Mouse (Mus musculus) midbrain, embryonic 11.5 days (tissue): ENCODE measurements around the gene Tuba4a. TPM values are rescaled to one million over a fixed set of nuclear protein-coding genes. Genes with fewer than 3 reads are reported as not detected.
A peak's percentile ranks its signal among the peaks of the same experiment; 100 is the strongest.

Experiments
- ATAC-seq: fragments of 200-750 bp; cut with Nextera tagmentation; 2 replicates; pipeline ENCODE4 v1.8.0; 2017; ENCODE audit warnings: moderate TSS enrichment, moderate library complexity; ENCODE audit not compliant: low FRiP score
- DNase-seq: peaks from one replicate; pipeline ENCODE4 v3.0.0; 2015; ENCODE audit warnings: low spot score; ENCODE audit errors: missing footprints
- H3K27ac ChIP-seq: fragments of 300-500 bp; sonication (generic); 2 replicates; pipeline ENCODE4 v1.5.1; 2014; ENCODE audit warnings: low read depth, low read length
- H3K27me3 ChIP-seq: fragments of 300-500 bp; sonication (generic); 2 replicates; pipeline ENCODE4 v1.6.1; 2014; ENCODE audit warnings: mild to moderate bottlenecking, low read length, moderate library complexity, mixed read lengths; ENCODE audit not compliant: control insufficient read depth, insufficient read depth
- H3K36me3 ChIP-seq: fragments of 300-500 bp; sonication (generic); 2 replicates; pipeline ENCODE4 v1.6.1; 2014; ENCODE audit warnings: mild to moderate bottlenecking, low read length, moderate library complexity, mixed read lengths; ENCODE audit not compliant: control insufficient read depth, insufficient read depth
- H3K4me1 ChIP-seq: fragments of 300-500 bp; sonication (generic); 2 replicates; pipeline ENCODE4 v1.6.1; 2014; ENCODE audit warnings: low read length; ENCODE audit not compliant: control insufficient read depth, insufficient read depth
- H3K4me2 ChIP-seq: fragments of 300-500 bp; sonication (generic); 2 replicates; pipeline ENCODE4 v1.6.1; 2014; ENCODE audit warnings: mild to moderate bottlenecking, moderate library complexity
- H3K4me3 ChIP-seq: fragments of 300-500 bp; sonication (generic); 2 replicates; pipeline ENCODE4 v1.5.1; 2014; ENCODE audit warnings: low read depth, low read length
- H3K9ac ChIP-seq: fragments of 300-500 bp; sonication (generic); 2 replicates; pipeline ENCODE4 v1.6.1; 2014; ENCODE audit warnings: low read length
- H3K9me3 ChIP-seq: fragments of 300-500 bp; sonication (generic); 2 replicates; pipeline ENCODE4 v1.6.1; 2016; ENCODE audit warnings: low read length; ENCODE audit not compliant: control insufficient read depth
- WGBS: fragments of 180-500 bp; shearing (Covaris S2); extraction: QIAGEN DNeasy Blood & Tissue Kit; methylation state at CpG from one replicate; pipeline ENCODE4 v1.1.7; 2014; 5-methylcytosine and 5-hydroxymethylcytosine counted together
- polyA plus RNA-seq: library from polyadenylated mRNA; unstranded; fragments of >200 nt; fragmentation: Nextera tagmentation; extraction: Ambion mirVana; gene quantifications from 2 replicates; pipeline ENCODE4 v1.2.1, GENCODE M21; 2014

Tuba4a gene
- polyA plus RNA-seq, 1 experiment from 2014 or later = 9.6 TPM

GRCm38 (mm10) chr1:75208967-75209678 lies 10.5 kb downstream of the Tuba4a start:
- H3K27ac ChIP-seq = no peak overlapping the region
- 14% methylated on average over 34 of the region's 34 CpGs for WGBS

GRCm38 (mm10) chr1:75201236-75201635 lies 18.4 kb downstream of the Tuba4a start:
- Histone ChIP-seq H3K36me3 (peaks cover 13% of the 10 kb centered on the region), H3K27ac (no peak overlapping the region), H3K9ac (no peak overlapping the region), H3K4me3 (no peak overlapping the region), H3K4me2 (no peak overlapping the region), H3K9me3 (no peaks in the 10 kb centered on the region), H3K27me3 (no peaks in the 10 kb centered on the region), H3K4me1 (no peaks in the 10 kb centered on the region)
- DNase-seq (no peak), ATAC-seq (no peak)
- 94% methylated on average over 1 of the region's 1 CpGs for whole genome bisulfite sequencing

More at GRCm38 (mm10) chr1:75208967-75209678, 10.5 kb downstream of the Tuba4a start:
- ATAC-seq = no peak
- Histone ChIP-seq H3K9ac (peak overlapping the region; percentile 62), H3K36me3 (no peaks in the 10 kb centered on the region; the same call in 1 of the 2 replicates), H3K4me3 (peak overlapping the region; percentile 30), H3K4me2 (peak overlapping the region; percentile 59), H3K4me1 (peaks cover 20% of the 10 kb centered on the region), H3K9me3 (no peaks in the 10 kb centered on the region), H3K27me3 (peaks cover 2% of the 10 kb centered on the region; the same call in 1 of the 2 replicates)
- DNase-seq = no peak

GRCm38 (mm10) chr1:75192452-75192851 lies 27.2 kb downstream of the Tuba4a start:
- H3K4me1 ChIP-seq = peaks cover 15% of the 10 kb centered on the region; the same call in 1 of the 2 replicates
- DNase-seq = peak; percentile 85
- H3K9me3 ChIP-seq = no peaks in the 10 kb centered on the region
- peak overlapping the region; percentile 99 for H3K4me2 ChIP-seq
- H3K36me3 ChIP-seq = peaks cover 8% of the 10 kb centered on the region
- H3K27ac ChIP-seq = peak overlapping the region; percentile 44; the same call in 1 of the 2 replicates
- no peaks in the 10 kb centered on the region for H3K27me3 ChIP-seq
- peak overlapping the region; percentile 61 for H3K4me3 ChIP-seq
- H3K9ac ChIP-seq = peak overlapping the region; percentile 86
- WGBS = under 1% methylated on average over 19 of the region's 19 CpGs
- no peak for ATAC-seq

GRCm38 (mm10) chr1:75191622-75192402 lies 27.9 kb downstream of the Tuba4a start, which contains the start of the genes Ankzf1 and Atg9a:
TSS of gene Ankzf1 (plus strand) at chr1:75192151.
TSS of gene Atg9a (minus strand) at chr1:75192196.
- H3K4me2 ChIP-seq = peak within 1 kb of the TSS; percentile 99

GRCm38 (mm10) chr1:75191258-75191621 lies 28.4 kb downstream of the Tuba4a start:
- ATAC-seq (no peak), DNase-seq (no peak)
- Histone ChIP-seq H3K9me3 (no peaks in the 10 kb centered on the region), H3K4me3 (peak overlapping the region; percentile 61), H3K9ac (peak overlapping the region; percentile 86), H3K27me3 (no peaks in the 10 kb centered on the region), H3K4me2 (peak overlapping the region; percentile 80), H3K4me1 (peaks cover 15% of the 10 kb centered on the region; the same call in 1 of the 2 replicates), H3K27ac (peak overlapping the region; percentile 75), H3K36me3 (peaks cover 1% of the 10 kb centered on the region)
- 48% methylated on average over 5 of the region's 5 CpGs for WGBS

More at GRCm38 (mm10) chr1:75191622-75192402, 27.9 kb downstream of the Tuba4a start, which contains the start of the genes Ankzf1 and Atg9a:
- no peaks in the 10 kb centered on the region for H3K9me3 ChIP-seq
- peak within 1 kb of the TSS; percentile 86 for H3K9ac ChIP-seq
- ATAC-seq = peak; percentile 100
- H3K27ac ChIP-seq = peak within 1 kb of the TSS; percentile 75
- peaks cover 7% of the 10 kb centered on the region for H3K36me3 ChIP-seq
- peaks cover 15% of the 10 kb centered on the region; the same call in 1 of the 2 replicates for H3K4me1 ChIP-seq
- no peaks in the 10 kb centered on the region for H3K27me3 ChIP-seq
- peak within 1 kb of the TSS; percentile 61 for H3K4me3 ChIP-seq
- WGBS = under 1% methylated on average over 56 of the region's 56 CpGs
- peak; percentile 98 for DNase-seq

GRCm38 (mm10) chr1:75190577-75190976 lies 29.1 kb downstream of the Tuba4a start:
- 66% methylated on average over 2 of the region's 2 CpGs for WGBS
- H3K9me3 ChIP-seq = no peaks in the 10 kb centered on the region
- H3K27ac ChIP-seq = no peak overlapping the region
- H3K4me3 ChIP-seq = no peak overlapping the region
- no peaks in the 10 kb centered on the region for H3K27me3 ChIP-seq
- H3K4me2 ChIP-seq = peak overlapping the region; percentile 80
- no peak for DNase-seq
- no peak overlapping the region; the same call in 1 of the 2 replicates for H3K9ac ChIP-seq
- H3K4me1 ChIP-seq = peaks cover 15% of the 10 kb centered on the region; the same call in 1 of the 2 replicates
- ATAC-seq = no peak
- H3K36me3 ChIP-seq = no peaks in the 10 kb centered on the region; the same call in none of the 2 replicates

GRCm38 (mm10) chr1:75187914-75188483 lies 31.7 kb downstream of the Tuba4a start:
- DNase-seq (no peak), ATAC-seq (no peak)
- H3K27ac ChIP-seq = no peak overlapping the region
- H3K9ac ChIP-seq = no peak overlapping the region
- no peaks in the 10 kb centered on the region for H3K9me3 ChIP-seq
- H3K36me3 ChIP-seq = peaks cover 4% of the 10 kb centered on the region
- H3K4me1 ChIP-seq = peaks cover 12% of the 10 kb centered on the region; the same call in 1 of the 2 replicates
- WGBS = 93% methylated on average over 2 of the region's 2 CpGs
- H3K4me2 ChIP-seq = no peak overlapping the region
- H3K27me3 ChIP-seq = no peaks in the 10 kb centered on the region
- no peak overlapping the region for H3K4me3 ChIP-seq

- ATAC-seq (no peak), DNase-seq (no peak)
- H3K4me3 ChIP-seq = no peak overlapping the region
- H3K36me3 ChIP-seq = peaks cover 9% of the 10 kb centered on the region
- H3K27ac ChIP-seq = no peak overlapping the region
- H3K27me3 ChIP-seq = no peaks in the 10 kb centered on the region
- H3K9ac ChIP-seq = no peak overlapping the region
- peaks cover 8% of the 10 kb centered on the region; the same call in 1 of the 2 replicates for H3K4me1 ChIP-seq
- H3K9me3 ChIP-seq = no peaks in the 10 kb centered on the region
- no peak overlapping the region for H3K4me2 ChIP-seq
These were observed 32.5 kb downstream of the Tuba4a start for GRCm38 (mm10) chr1:75187126-75187525.
